Mouse (Mus musculus) hematopoietic stem cell, adult 5-6 weeks (primary cell): ENCODE results near the gene Uqcr11. TPM values are rescaled to one million over a fixed set of nuclear protein-coding genes. Genes with fewer than 3 reads are reported as not detected.

ENCODE experiments used
- ATAC-seq, 2 experiments: fragments of 125-278 bp in 1 of 2; replicated peaks in 1 of 2; 2 replicates each; pipeline ENCODE4 v1.8.0; 2016 to 2017; ENCODE audit warnings: inconsistent platforms in 2 of 2, mild to moderate bottlenecking in 2 of 2, moderate number of reproducible peaks in 2 of 2, low read depth in 1 of 2, moderate TSS enrichment in 1 of 2; ENCODE audit not compliant: low FRiP score in 2 of 2, poor library complexity in 2 of 2, severe bottlenecking in 2 of 2, insufficient read depth in 1 of 2, low TSS enrichment in 1 of 2
- total RNA-seq: library from RNA; stranded (forward); fragments of 172-1452, 232-1000 nt; gene quantifications from 2 replicates; pipeline ENCODE4 v1.2.3, GENCODE M21; 2017

Gene Uqcr11
- total RNA-seq = 94.4 and 127 TPM in 2 replicates

- ATAC-seq = peak; percentile 85 to 91
These were observed at the start of gene Uqcr11 for GRCm38 (mm10) chr10:80406684-80407501. TSS of gene Uqcr11 (minus strand) at chr10:80406830.

- no peak for ATAC-seq
These were observed 49.1 kb upstream of the Uqcr11 start for GRCm38 (mm10) chr10:80455697-80456096.

- ATAC-seq = no peak
These were observed 48.2 kb upstream of the Uqcr11 start for GRCm38 (mm10) chr10:80454781-80455180.

GRCm38 (mm10) chr10:80453601-80454000 lies 47.0 kb upstream of the Uqcr11 start:
- ATAC-seq = no peak

GRCm38 (mm10) chr10:80450599-80450998 lies 44.0 kb upstream of the Uqcr11 start:
- no peak for ATAC-seq

GRCm38 (mm10) chr10:80445898-80446601 lies 39.4 kb upstream of the Uqcr11 start:
- ATAC-seq = peak; percentile 80 to 81

- no peak for ATAC-seq
These were observed 38.4 kb upstream of the Uqcr11 start for GRCm38 (mm10) chr10:80445052-80445451.

- no peak for ATAC-seq
These were observed 37.9 kb upstream of the Uqcr11 start for GRCm38 (mm10) chr10:80444339-80445045.

GRCm38 (mm10) chr10:80443575-80444278 lies 37.1 kb upstream of the Uqcr11 start:
- ATAC-seq = no peak

- no peak for ATAC-seq
These were observed 36.4 kb upstream of the Uqcr11 start for GRCm38 (mm10) chr10:80442989-80443388.

- no peak for ATAC-seq
These were observed 35.0 kb upstream of the Uqcr11 start for GRCm38 (mm10) chr10:80441598-80441997.

- no peak for ATAC-seq
These were observed 33.4 kb upstream of the Uqcr11 start for GRCm38 (mm10) chr10:80440031-80440430.

GRCm38 (mm10) chr10:80437973-80438372 lies 31.3 kb upstream of the Uqcr11 start:
- no peak for ATAC-seq

- ATAC-seq = no peak
These were observed 29.6 kb upstream of the Uqcr11 start for GRCm38 (mm10) chr10:80436276-80436675.

GRCm38 (mm10) chr10:80435764-80436163 lies 29.1 kb upstream of the Uqcr11 start:
- no peak for ATAC-seq

GRCm38 (mm10) chr10:80434823-80435222 lies 28.2 kb upstream of the Uqcr11 start:
- no peak for ATAC-seq

- no peak for ATAC-seq
These were observed 27.6 kb upstream of the Uqcr11 start for GRCm38 (mm10) chr10:80434233-80434592.
